Mouse (Mus musculus): ENCODE measurements at regions not wholly inside any gene's neighbourhood (a gene's known extent, or its start where the extent isn't known, plus 50 kb on each side); places are given as distances from the start of the nearest gene placed in this dataset.

DNA sequence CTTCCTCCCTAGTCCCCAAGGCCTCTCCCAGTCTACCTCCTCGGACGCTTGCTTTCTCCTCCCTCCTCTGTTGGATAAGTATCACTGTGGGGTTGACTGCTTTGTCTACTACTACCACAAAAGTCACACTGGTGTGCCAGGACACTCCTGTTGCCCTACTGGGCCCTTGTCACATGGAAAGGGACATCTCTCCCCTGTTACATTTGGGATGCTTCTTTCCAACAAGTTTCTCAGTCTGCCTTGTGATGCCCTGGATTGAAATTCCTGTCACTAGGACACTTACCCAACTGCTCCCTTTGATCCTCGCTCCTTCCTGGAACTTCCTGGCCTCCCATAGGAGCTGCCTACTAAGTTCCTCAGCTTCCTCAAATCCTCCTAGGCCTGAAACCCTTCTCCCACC, 501.9 kb upstream of the Nox3 start:
- no peak for DNase-seq (ENCODE audit: low spot score in 2 of 2)

DNA sequence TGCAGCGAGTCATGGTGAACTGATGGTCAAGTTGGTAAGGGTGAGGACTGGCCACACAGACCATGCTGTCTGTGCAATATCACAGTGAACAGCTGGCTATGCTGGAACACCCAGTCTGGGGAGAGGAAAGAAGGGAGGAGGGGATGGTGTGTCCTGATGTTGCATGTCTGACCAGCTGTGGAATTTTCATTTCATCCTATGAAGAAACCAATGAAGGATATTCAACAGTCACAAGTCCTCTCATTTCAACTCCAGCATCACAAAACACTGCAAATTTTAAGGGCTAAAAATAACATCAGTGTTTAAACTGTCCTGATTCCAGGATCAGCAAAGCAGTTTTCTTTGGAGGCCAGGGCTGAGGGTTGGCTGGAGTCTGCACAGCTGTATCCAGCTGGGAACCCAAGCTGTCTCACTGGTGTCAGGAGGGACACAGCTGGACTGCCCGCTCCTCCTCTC, 503.7 kb upstream of the Nox3 start:
- DNase-seq (ENCODE audit: low spot score in 2 of 2), result no peak

DNA sequence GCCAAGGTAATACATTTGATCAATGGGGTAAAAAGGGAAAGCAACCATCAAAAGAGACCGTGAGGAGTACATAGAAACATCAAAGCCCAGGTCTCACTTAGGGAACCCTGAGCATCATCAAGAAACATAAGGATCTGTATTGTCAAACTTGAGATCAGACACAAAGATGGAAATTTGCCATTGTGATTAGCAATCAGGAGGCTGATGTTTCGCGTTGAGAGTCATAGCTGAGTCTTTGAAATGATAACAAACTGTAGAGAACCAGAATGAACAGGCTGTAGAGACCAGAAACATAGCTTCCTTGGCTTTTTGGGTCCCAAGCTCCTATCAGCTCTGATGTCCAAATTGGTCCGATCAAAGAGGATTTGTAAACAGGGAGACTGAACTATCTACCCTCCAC, 505.2 kb upstream of the Nox3 start:
- no peak for DNase-seq (ENCODE audit: low spot score in 2 of 2)

DNA sequence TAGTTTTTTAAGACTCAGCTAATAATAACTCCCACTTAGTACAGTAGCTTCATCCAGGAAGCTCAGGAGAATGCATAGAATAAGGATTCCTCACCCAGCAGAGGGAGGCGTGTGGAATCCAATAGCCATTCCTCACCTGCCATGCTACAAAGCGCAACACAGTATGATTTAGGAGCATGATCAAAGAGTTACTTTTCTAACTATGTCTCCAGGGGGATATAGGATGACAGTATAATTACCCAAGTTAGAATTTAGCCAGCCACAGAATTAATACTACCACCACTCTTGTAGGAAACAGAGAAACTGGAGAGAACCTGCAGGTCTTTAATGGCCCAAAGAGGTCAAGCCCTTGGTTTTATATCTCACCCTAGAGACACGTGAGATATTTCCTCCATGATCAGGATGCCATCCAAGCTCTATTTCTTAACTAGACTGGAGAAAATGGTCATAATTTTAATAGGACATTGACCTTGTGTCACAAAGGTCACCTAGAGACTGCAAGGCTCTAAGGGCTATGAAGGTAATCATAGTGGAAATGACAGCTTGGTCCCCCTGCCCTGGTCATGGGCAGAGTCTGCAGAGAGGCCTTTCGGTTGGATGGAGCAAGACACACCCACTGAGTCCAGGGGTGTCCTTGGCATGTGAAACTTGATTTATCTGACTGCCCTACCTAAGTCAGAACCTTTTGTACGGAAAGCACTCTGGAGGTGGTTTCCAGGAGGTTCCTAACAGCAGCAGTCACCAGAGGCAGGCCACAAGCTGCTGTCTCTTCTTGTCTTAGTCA, 512.3 kb upstream of the Nox3 start:
- no peak for DNase-seq (ENCODE audit: low spot score in 2 of 2)

DNA sequence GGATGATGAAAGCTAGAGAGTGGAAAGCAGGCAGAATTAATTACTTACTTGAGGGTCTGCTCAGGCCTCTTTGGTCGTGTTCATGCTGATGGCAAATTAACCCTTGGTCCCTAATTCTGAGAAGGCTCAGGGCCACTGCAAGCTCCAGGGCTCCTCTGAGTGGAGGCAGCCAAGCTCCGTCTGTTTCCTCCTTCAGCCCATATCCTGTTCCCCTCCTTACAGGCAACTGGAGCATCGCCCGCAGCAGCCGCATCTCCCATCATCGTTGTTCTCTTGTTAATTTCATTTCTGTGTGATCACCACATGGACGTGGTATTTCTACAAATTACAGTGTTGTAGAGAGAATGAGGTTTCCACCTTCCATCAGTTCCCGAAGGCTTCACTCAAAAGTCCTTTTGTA, 513.6 kb upstream of the Nox3 start:
- no peak for DNase-seq (ENCODE audit: low spot score in 2 of 2)

DNA sequence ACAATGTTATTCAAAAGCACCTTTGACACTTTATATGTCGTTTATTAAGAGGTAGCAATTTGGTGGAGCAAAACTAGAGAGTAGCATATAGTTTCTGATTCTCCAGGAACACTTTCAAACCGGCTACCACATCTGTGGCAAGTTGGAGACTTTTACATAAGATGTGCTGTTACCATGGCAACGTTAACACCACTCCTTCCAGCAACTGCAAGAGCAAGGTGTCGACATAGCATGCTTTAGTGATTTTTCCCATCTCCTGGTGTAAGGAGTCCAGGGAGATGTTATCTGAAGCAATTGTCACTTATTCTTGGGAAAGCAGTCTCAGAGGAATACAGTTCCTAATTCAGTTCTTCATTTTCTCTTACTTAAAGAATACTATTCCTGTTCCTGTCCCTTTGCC, 516.5 kb upstream of the Nox3 start:
- DNase-seq (ENCODE audit: low spot score in 2 of 2), result no peak

DNA sequence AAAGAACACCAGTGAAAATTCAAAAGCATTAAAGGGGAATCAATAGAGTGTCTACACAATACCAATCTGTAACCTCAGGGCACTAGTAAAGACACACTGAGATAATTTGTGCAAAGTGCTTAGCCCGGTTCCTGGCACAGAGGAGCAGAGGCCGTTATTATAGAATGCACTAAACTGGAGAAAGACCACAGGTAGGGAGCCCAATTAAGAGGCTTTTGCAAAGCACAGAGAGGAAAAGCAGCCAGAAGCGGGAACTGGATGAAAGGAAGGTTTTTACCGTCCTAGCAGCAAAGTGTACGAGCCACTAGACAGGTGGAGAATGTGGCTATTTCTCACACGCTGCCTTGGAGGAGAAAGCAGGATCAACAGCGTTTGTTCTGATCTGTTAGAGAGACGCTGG, 518.9 kb upstream of the Nox3 start:
- no peak for DNase-seq (ENCODE audit: low spot score in 2 of 2)

DNA sequence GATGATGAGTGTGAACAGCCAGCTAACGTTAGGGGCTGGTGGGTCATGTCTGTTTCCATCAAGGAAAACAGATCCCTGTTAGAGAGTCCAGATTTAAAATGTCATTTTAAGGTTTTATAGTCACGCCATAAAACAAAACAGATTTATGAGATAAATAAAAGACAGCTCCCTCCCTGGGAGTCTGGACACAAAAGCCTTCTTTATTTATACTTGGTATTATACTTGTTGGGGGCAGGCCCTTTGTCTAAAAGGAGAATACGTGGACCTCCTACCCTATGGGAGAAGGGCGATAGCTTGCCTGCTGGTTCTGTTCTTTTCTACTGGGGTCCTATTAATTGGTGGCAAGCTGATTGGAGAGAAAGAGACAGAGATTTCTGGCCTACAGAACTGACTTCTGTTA, 520.1 kb upstream of the Nox3 start:
- DNase-seq (ENCODE audit: low spot score in 2 of 2), result no peak

DNA sequence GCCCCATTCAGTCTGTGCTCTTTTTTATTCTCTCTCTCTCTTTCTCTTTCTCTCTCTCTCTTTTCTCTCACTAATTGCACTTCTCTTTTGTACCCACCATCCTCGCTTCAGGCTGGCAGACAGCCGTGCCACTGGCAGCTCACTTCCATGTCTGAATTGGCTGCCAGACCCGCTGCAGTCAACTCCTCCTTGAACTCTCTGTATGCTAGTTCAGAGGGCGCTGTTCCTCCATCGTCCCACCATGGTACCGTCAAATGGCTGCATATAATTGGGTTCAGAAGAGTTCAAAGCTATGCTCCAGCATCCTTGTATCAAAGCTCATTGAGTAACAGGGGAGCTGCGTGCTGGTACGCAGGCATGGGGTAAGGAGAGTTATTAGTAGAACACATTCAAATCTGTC, 520.7 kb upstream of the Nox3 start:
- DNase-seq (ENCODE audit: low spot score in 2 of 2), result no peak

DNA sequence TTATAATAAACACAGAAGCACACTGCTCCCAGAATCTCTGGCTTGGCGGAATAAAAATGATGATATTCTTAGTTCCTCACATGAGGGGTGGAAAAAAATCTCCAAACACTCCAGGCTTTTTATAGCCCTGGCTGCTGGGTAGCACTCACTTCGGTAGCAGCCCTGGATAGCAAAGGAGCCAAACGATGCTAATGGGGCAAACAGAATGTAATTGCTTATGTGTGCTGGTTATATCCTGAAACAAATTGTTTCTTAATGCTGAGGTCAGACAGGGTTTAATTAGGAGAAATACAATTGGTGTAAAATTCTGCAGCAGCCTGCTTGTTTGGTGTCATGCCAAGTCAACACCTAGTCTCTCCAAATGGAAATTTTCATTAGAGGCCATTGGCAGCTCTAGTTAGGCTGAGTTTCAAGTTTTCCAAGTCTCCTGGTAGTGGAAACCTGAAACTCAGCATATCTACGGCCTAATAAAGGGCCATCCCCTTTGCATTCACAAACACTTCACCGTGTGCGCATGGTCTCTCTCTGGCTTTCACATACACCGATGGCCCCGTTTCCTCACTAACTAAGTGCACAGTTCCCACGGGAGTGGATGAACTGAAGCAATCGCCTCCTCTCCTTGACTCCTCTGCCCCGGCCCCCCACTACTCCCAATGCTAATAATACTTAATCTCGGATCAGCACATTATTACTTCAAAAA, 524.8 kb upstream of the Nox3 start:
- DNase-seq (ENCODE audit: low spot score in 2 of 2), result no peak

DNA sequence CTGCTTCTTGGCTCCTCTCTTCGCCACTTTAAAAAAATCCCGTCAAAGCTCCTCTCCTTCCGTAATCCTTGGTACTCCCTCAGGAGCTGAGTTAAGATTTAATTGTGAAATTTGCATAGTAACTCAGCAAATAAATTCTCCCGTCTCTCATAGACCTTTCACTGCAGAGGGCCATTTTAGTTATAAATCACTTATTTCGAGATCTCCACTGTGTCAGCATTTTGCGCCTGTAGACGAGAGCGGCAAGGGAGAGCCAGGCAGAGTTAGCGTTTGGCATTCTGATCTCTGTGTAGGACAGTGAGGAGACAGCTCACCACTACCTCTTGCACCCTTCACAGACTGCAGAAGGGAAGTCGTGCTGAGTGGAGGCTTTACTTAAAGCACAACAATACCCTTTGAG, 531.8 kb upstream of the Nox3 start:
- DNase-seq (ENCODE audit: low spot score in 2 of 2), result no peak

DNA sequence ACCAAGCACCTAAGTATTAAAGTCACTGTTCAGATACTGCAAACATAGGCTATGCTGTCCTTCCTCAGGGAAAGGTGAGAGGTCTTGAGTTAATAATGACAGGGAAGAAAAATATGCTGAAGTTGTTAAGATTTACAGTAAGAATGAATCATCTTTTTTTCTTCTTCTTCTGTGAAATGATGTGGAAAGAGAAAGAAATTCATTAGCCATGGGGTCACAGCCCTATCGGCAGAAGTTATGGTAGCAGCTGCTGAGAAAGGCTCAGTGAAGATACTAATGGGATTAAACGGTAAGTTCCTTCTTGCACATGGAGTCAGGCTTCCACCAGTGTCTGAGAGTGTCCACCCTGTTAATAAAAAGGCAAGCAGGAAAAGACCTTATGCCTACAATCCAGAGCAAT, 533.9 kb upstream of the Nox3 start:
- DNase-seq (ENCODE audit: low spot score in 2 of 2), result no peak

DNA sequence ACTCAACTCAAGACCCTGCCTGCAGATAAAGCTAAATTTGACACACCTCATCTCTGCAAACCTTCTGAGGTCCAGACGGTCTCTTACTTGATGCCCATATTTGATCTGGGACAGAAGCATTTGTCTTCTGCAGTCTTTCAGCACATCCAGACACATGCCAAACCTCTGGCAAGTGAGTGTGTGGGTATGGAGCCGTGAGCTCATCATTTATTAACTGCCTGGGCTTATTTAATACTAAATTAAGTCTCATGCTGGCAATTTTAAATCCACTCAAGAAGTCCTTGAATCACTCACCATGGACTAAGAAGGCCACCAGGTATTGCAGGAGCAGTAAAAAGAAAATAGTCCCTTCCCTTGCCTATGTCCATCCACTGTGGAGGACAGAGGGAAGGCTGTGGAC, 554.4 kb upstream of the Nox3 start:
- DNase-seq (ENCODE audit: low spot score in 2 of 2), result no peak

DNA sequence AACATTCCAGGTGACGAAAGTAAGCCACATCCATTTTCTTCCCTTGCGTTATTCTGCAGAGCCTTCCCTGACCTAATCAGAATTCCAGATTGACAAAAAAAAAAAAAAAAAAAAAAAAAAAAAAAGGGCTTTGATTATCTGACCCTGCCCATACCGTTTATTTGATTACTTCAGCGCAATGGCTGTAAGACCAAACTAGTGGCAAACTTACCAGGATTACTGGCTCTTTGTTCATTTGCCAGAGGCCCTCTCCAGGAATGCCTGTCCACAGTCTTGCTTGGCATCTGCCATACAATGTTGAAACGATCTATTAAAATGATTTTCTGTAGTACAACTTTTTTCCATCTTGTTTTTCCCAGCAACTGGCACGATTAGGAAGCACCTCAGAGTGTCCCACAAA, 569.4 kb upstream of the Nox3 start:
- no peak for DNase-seq (ENCODE audit: low spot score in 2 of 2)

DNA sequence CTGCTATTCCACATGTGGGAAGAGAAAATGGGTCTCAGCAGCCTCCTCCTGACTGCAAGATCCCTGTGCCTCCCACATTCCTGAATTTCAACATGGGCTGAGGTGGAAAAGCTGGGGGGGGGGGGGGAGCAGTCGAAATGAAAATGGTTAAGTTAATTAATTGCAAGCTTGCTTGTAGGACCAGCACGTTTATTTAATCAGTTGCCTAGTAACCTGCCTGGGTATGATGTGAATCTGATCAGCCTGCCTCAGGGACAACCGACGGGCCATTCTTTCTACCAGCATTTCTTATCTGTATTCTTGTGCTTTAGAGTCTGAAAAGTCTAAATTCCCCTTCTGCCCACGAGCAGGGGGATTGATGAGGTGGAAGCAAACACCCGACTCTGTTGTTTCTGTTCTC, 569.9 kb upstream of the Nox3 start:
- DNase-seq (ENCODE audit: low spot score in 2 of 2), result no peak

DNA sequence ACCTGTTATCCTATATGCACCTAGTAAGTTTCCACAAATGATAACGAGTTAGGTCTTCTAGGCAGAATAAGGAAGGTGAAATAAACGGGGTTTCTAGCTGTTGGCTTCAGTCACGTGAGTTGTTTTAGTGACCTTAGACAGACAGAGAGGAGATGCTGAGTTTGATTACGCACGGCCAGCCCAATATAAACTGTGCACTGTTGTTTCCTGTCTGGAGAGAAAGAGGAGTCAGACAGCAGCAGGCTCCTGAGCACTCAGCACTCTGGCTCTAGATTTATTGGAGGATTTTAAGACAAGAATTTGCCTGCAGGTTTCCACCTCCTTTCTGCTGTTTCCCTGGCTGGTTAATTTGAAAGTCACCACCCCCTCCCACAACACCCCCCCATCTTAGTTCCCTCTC, 570.4 kb upstream of the Nox3 start:
- DNase-seq (ENCODE audit: low spot score in 2 of 2), result no peak

DNA sequence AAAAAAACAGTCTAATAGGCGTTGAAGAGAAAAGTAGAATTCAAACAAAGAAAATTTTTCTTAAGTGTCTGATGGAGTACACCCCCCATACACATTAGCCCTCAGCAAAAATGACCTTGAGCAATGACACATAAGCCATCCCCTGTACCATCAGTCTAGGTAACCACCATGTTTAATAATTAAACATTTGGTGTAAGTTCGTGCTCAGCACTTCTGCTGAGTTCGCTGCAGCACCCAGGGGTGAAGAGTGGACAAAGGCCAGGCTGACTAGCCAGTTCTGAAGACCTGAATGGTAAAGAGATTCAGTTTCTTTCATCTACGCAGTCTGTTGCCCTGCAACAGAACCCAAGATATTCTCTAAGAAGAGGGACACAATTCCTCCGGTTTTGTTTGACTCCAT, 572.3 kb upstream of the Nox3 start:
- DNase-seq (ENCODE audit: low spot score in 2 of 2), result no peak

DNA sequence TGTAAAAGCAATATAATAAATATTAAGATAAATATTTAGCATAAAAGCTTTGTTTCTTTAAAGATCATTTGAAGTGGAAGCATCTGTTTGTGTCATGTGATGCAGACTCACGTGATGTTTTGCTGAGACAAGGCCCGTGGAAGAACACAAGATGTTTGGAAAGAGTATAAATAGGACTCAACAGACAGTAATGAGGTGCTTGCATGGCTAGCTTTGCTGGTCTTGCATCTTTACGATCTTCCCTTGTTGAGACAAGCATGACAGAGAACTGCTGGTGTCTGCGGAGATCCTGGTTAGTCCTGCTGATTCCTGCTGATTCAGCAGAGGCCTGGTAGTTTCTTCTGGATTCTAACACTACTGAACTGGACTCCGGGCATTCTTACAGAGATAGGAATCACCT, 576.4 kb upstream of the Nox3 start:
- DNase-seq (ENCODE audit: low spot score in 2 of 2), result no peak

DNA sequence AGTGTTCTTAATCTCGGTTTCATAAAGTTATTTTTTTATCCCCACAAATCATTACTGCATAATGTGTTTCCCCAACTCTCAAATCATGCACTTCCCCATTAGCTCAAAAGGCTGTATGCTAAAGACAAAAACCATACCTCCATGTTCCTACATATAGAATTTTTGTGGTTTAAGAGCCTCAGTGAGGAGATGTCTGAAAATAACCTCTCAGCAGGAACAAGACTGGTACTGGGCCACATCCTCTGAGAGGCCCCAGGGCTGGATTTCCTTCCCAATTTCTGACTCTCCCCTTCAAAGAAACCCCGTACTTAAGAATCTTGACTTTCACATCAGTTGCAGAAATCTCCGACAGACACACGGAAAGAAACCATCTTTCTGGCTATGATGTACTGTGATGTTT, 580.7 kb upstream of the Nox3 start:
- no peak for DNase-seq (ENCODE audit: low spot score in 2 of 2)

DNA sequence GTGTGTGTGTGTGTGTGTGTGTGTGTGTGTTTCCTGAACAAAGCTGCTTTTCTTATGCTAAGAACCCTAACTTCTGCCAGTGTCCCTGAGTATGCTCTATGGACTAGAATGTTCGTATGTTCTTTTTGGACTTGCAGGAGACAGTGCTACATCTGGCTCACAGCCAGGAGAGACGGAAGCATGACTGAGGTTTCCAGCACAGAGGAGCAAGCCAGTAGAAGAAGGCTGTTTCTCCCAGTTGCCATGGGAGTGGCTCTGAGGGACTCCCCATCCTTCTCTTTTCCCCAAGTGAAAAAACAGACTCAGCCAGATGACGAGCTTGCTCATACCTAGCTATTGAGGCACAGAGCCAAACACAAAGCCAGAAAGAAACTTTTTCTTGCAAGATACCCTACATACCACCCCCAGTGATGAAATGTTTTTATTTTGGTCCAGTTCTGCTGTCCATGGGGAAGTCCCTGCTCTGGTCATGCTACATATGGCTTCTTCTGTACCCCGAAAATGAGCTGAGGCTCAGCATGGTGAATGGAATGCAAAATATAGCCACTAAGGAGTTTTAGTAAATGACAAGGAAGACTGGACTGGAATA, 582.3 kb upstream of the Nox3 start:
- DNase-seq (ENCODE audit: low spot score in 2 of 2), result no peak

DNA sequence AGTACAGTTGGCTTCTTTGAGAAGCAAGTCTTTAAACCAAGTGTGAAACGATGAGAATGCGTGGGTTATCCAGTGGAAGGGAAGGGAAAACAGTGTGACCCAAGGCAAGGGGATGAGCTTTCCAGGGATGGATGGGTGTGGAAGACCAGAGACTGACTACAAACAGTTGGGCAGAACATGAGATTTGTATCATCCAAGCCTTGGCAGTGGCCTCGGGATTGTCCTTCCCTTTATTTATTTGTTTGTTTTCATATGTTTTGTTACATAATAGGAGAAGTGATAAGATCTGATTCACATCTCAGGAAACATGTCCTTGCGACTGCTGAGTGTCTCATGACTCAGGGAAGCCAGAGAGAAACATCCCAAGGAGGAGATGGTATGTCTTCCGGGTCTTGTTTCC, 585.4 kb upstream of the Nox3 start:
- no peak for DNase-seq (ENCODE audit: low spot score in 2 of 2)

DNA sequence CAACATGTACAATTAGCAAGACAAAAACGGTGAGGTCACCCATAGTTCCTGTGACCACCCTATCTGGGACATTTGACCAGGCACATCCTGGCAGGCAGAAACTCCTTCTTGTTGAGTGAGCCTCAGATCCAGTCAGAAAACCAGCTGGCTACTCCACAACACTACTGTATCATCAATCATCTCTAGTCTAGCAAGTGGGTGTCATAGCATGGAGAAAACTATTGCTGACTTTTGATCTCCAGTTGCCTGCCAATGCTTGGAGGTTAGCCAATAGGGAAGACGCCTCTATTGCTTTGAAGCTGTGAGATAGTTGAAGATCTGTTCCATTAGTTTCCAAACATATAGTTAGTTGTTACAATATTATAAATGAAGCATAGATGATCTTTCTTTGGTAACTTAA, 595.4 kb upstream of the Nox3 start:
- DNase-seq (ENCODE audit: low spot score in 2 of 2), result no peak

DNA sequence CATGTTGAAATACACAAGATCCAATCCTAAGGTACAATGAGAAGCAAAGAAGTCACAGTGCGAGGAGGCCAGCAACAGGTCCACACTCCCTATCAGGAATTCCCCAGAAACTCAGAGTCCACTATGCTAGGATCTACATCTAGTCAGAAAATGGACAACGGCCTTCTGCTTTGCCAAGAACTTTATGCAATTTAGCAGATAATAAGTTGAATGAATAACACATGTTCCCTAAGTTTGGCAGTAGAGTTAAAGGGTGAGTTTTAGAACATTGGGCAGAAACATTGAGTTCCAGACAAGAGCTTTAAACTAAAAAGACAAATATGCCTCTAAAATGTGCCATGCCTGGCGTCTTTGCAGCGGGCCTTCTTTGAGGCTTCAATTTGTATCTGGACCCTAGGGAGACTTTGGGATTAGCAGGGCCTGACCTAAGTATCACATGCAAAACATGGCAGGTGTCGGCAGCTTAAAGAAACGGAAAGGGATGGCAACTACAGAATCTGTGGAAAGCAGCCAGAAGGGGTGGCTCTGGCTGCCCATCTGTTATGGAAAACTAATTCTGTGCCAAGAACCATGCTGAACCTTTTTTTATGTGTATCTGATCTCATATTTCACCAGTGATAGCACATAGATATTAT, 600.6 kb upstream of the Nox3 start:
- no peak for DNase-seq (ENCODE audit: low spot score in 2 of 2)
